Mouse (Mus musculus) stomach, embryonic 15.5 days (tissue): ENCODE results near the gene Ppp1r3e. TPM values are rescaled to one million over a fixed set of nuclear protein-coding genes. Genes with fewer than 3 reads are reported as not detected.

ENCODE experiments used
- ATAC-seq: fragments of 200-750 bp; cut with Nextera tagmentation; 2 replicates; pipeline ENCODE4 v1.8.0; 2017; ENCODE audit warnings: low read depth, moderate number of reproducible peaks, moderate TSS enrichment; ENCODE audit not compliant: insufficient read depth, low FRiP score
- H3K27ac ChIP-seq: fragments of 300-500 bp; sonication (generic); 2 replicates; pipeline ENCODE4 v1.5.1; 2015; ENCODE audit warnings: mild to moderate bottlenecking, inconsistent platforms
- H3K27me3 ChIP-seq: fragments of 300-500 bp; sonication (generic); replicated peaks from 2 replicates; pipeline ENCODE4 v1.6.1; 2015; ENCODE audit warnings: inconsistent platforms
- H3K36me3 ChIP-seq: fragments of 300-500 bp; sonication (generic); 2 replicates; pipeline ENCODE4 v1.6.1; 2015; ENCODE audit warnings: inconsistent platforms
- H3K4me1 ChIP-seq: fragments of 300-500 bp; sonication (generic); 2 replicates; pipeline ENCODE4 v1.6.1; 2015; ENCODE audit warnings: inconsistent platforms
- H3K4me2 ChIP-seq: fragments of 300-500 bp; sonication (generic); 2 replicates; pipeline ENCODE4 v1.6.1; 2015; ENCODE audit warnings: mild to moderate bottlenecking, inconsistent platforms
- H3K4me3 ChIP-seq: fragments of 300-500 bp; sonication (generic); replicated peaks from 2 replicates; pipeline ENCODE4 v1.5.1; 2015; ENCODE audit warnings: inconsistent platforms
- H3K9ac ChIP-seq: fragments of 300-500 bp; sonication (generic); 2 replicates; pipeline ENCODE4 v1.6.1; 2015; ENCODE audit warnings: inconsistent platforms
- H3K9me3 ChIP-seq: fragments of 300-500 bp; sonication (generic); 2 replicates; pipeline ENCODE4 v1.6.1; 2016; ENCODE audit warnings: inconsistent platforms
- WGBS: fragments of 180-500 bp; shearing (Covaris S2); methylation state at CpG from one replicate; pipeline ENCODE4 v1.1.7; 2015; 5-methylcytosine and 5-hydroxymethylcytosine counted together
- polyA plus RNA-seq: library from polyadenylated mRNA; unstranded; fragments of >200 nt; fragmentation: Nextera tagmentation; extraction: Ambion mirVana; gene quantifications from 2 replicates; pipeline ENCODE4 v1.2.1, GENCODE M21; 2015

Ppp1r3e gene
- polyA plus RNA-seq, 1 experiment from 2014 or later, result 2.4 TPM

DNA sequence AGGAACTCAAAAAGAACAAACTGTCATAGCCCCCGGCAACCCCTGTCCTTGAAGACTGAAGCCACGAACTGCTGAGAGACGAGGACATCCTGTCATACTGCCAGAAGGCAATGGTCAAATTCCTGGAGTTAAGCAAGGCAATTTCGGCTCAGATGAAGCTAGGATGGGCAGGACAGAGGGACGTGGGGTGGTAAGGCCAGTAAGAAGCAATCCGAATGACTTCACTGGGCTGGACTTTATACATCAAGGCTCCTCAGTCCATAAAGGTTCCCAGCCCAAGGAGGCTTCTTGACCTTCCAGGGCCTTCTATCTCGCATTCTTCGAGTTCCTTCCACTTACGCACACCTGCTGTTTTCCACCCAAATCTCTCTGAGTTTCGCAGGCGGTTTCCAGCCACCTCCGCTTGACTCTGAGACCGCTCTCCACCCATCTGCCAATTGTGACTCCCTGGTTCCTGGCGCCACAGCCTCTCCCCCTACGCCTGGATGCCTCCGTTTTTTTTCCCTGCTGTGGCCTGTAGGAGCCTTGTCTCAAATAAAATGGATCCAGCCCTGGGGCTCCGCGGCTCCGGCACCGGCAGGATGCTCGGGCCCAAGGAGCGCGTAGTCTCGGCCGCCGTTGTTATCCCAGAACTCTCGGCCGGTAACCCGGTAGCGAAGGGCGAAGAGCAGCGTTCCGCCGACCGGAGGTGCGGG, 1.4 kb downstream of the Ppp1r3e start:
- H3K4me2 ChIP-seq, result peak overlapping the region; percentile 89
- H3K4me3 ChIP-seq, result peak overlapping the region; percentile 83
- 5% methylated on average over 36 of the region's 36 CpGs for WGBS
- H3K27ac ChIP-seq, result peak overlapping the region; percentile 85
- H3K27me3 ChIP-seq, result no peaks in the 10 kb centered on the region
- H3K36me3 ChIP-seq, result no peaks in the 10 kb centered on the region
- no peaks in the 10 kb centered on the region for H3K9me3 ChIP-seq
- no peaks in the 10 kb centered on the region for H3K4me1 ChIP-seq
- peak overlapping the region; percentile 71 for H3K9ac ChIP-seq
- ATAC-seq, result peak; percentile 33

- no peak overlapping the region for H3K4me2 ChIP-seq
- H3K4me3 ChIP-seq, result no peak overlapping the region
- no peaks in the 10 kb centered on the region for H3K27me3 ChIP-seq
- H3K36me3 ChIP-seq, result no peaks in the 10 kb centered on the region
- H3K9ac ChIP-seq, result no peak overlapping the region
- H3K9me3 ChIP-seq, result no peaks in the 10 kb centered on the region
- no peaks in the 10 kb centered on the region for H3K4me1 ChIP-seq
- ATAC-seq, result no peak
- WGBS, result 94% methylated on average over 3 of the region's 3 CpGs
- no peak overlapping the region for H3K27ac ChIP-seq
Observed at GRCm38 (mm10) chr14:54874165-54874564, 3.2 kb downstream of the Ppp1r3e start.

DNA sequence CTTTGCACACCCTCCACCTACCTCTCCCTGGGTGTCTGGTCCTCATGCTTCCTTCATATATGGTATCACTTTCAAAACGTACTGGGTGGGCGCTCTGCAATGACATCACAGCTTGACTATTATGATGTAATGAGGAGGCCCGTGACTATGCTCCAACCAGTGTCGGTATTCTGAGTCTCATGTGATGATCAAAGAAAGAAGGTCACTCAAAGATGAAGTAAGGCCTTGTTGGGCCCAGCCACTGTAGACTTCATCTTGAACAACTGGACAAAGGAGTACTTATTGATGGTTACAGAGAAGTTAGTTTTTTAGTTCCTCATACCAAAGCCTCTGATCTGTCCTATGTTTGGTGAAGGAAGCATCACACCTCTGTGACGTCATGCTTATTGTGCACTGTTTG, 6.5 kb downstream of the Ppp1r3e start, which contains the start of gene Homez:
Homez (minus strand) TSS at position 101 of the 400 bp plus-strand sequence.
- no peak within 1 kb of the TSS for H3K4me3 ChIP-seq

DNA sequence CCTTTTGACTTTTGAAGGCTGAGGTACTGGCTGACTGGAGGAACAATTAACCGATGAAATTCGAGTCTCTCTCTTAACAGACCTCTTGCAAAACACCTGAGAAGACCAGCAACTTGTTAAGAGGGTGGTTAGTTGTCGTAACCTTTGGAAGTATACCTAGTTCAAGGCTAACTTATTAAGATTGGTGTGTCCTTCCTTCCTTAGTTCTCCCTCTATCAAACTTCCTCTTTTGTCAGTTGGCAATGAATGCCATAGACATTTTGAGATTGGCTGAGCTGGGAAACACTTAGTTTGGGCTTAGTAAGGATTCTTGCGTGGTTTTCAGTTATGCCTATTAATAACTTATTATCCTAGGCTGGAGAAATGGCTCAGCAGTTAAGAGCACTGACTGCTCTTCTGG, 9.3 kb downstream of the Ppp1r3e start:
- H3K9ac ChIP-seq, result no peak overlapping the region
- H3K36me3 ChIP-seq, result no peaks in the 10 kb centered on the region
- H3K27me3 ChIP-seq, result no peaks in the 10 kb centered on the region
- no peaks in the 10 kb centered on the region for H3K4me1 ChIP-seq
- H3K9me3 ChIP-seq, result no peaks in the 10 kb centered on the region
- no peak for ATAC-seq
- H3K4me2 ChIP-seq, result no peak overlapping the region
- H3K27ac ChIP-seq, result no peak overlapping the region
- 86% methylated on average over 4 of the region's 4 CpGs for WGBS
- H3K4me3 ChIP-seq, result no peak overlapping the region

More for the DNA sequence above, 6.5 kb downstream of the Ppp1r3e start, which contains the start of gene Homez:
- Histone ChIP-seq H3K4me2 (no peak within 1 kb of the TSS), H3K36me3 (no peaks in the 10 kb centered on the region), H3K4me1 (no peaks in the 10 kb centered on the region), H3K27ac (no peak within 1 kb of the TSS), H3K9me3 (no peaks in the 10 kb centered on the region), H3K9ac (no peak within 1 kb of the TSS), H3K27me3 (no peaks in the 10 kb centered on the region)
- ATAC-seq, result no peak
- 89% methylated on average over 5 of the region's 5 CpGs for WGBS

- ATAC-seq, result no peak
- no peaks in the 10 kb centered on the region for H3K9me3 ChIP-seq
Observed at GRCm38 (mm10) chr14:54866936-54867335, 10.4 kb downstream of the Ppp1r3e start.

GRCm38 (mm10) chr14:54866268-54866667, 11.1 kb downstream of the Ppp1r3e start:
- H3K27ac ChIP-seq, result no peak overlapping the region
- no peak overlapping the region for H3K4me2 ChIP-seq
- no peak for ATAC-seq
- H3K27me3 ChIP-seq, result no peaks in the 10 kb centered on the region
- H3K9me3 ChIP-seq, result no peaks in the 10 kb centered on the region
- H3K4me3 ChIP-seq, result no peak overlapping the region
- WGBS, result 36% methylated on average over 3 of the region's 3 CpGs
- H3K36me3 ChIP-seq, result no peaks in the 10 kb centered on the region
- no peak overlapping the region for H3K9ac ChIP-seq
- no peaks in the 10 kb centered on the region for H3K4me1 ChIP-seq

More at GRCm38 (mm10) chr14:54866936-54867335, 10.4 kb downstream of the Ppp1r3e start:
- no peaks in the 10 kb centered on the region for H3K4me1 ChIP-seq
- no peaks in the 10 kb centered on the region for H3K36me3 ChIP-seq
- H3K4me2 ChIP-seq, result no peak overlapping the region
- no peak overlapping the region for H3K27ac ChIP-seq
- WGBS, result 56% methylated on average over 5 of the region's 5 CpGs
- H3K9ac ChIP-seq, result no peak overlapping the region
- H3K4me3 ChIP-seq, result no peak overlapping the region
- no peaks in the 10 kb centered on the region for H3K27me3 ChIP-seq

DNA sequence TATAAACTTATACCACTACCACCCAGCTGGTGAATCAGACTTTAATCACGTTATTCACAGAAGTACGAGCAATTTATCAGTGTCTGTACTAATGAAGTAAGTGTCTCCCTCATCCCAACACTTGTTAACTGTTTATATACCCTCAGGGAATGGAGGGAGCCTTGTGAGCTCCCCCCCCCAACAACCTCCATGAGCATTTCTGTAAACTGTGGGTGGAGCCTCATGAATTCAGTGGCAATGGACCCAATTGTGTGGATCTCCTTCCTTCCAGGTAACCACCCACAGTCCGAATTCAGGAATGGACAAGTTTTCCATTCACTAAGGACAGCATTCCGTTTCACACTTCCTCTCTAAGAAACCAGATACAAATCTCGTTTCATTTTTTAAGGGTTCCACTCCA, 11.7 kb downstream of the Ppp1r3e start:
- ATAC-seq, result no peak
- Histone ChIP-seq H3K9me3 (no peaks in the 10 kb centered on the region), H3K36me3 (no peaks in the 10 kb centered on the region), H3K27me3 (no peaks in the 10 kb centered on the region), H3K27ac (no peak overlapping the region), H3K4me3 (no peak overlapping the region), H3K9ac (no peak overlapping the region), H3K4me1 (no peaks in the 10 kb centered on the region), H3K4me2 (no peak overlapping the region)
- WGBS, result 70% methylated on average over 5 of the region's 5 CpGs

- no peak for ATAC-seq
- Histone ChIP-seq H3K27ac (peak overlapping the region; percentile 79), H3K27me3 (no peaks in the 10 kb centered on the region), H3K9ac (peak overlapping the region; percentile 44; the same call in 1 of the 2 replicates), H3K4me3 (peak overlapping the region; percentile 90), H3K9me3 (no peaks in the 10 kb centered on the region), H3K4me1 (no peaks in the 10 kb centered on the region), H3K4me2 (peak overlapping the region; percentile 79), H3K36me3 (no peaks in the 10 kb centered on the region)
- 15% methylated on average over 21 of the region's 21 CpGs for WGBS
Observed at GRCm38 (mm10) chr14:54864313-54865036, 12.9 kb downstream of the Ppp1r3e start.

DNA sequence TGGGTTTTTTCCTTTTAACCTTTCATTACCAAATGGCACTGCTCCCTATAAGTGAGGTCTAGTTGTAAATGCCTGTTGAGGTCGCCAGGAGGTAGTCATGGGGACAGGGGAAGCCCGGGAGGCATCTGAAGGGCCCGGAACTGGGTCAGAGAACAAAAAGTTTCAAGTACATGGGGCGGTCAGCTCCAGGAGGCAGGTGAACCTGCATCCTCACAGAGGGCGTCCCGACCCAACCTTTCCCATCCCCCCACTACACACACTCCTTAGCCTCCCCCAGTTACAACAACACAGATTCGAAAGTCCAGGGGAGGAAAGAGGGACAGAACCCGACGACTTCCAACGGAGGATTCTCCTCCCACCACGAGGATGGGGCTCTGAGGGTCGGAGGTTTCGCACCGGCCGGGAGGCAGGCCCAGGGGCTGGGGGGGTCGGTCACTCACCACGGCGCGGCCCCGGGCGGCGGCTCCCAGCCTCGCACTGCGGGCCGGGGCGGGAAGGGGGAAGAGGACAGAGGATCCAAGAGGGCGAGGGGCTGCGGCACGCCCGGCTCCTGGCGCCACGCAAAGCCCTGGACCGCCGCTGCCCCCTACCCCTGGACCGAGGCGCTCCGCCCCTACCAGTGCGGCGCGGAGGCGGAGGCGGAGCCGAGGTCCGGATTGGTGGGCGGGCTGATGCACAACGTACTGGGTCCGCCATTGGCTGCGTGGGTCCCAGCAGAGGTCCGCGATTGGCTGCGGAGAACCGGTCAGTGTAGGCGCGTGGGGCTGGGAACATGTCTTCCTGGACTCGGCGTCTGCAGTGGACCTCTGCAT, 13.6 kb downstream of the Ppp1r3e start:
- Histone ChIP-seq H3K4me3 (peak overlapping the region; percentile 90), H3K27me3 (no peaks in the 10 kb centered on the region), H3K4me1 (no peaks in the 10 kb centered on the region), H3K36me3 (no peaks in the 10 kb centered on the region), H3K9me3 (no peaks in the 10 kb centered on the region), H3K27ac (peak overlapping the region; percentile 79), H3K4me2 (peak overlapping the region; percentile 79), H3K9ac (peak overlapping the region; percentile 75)
- ATAC-seq, result peak; percentile 100
- WGBS, result under 1% methylated on average over 56 of the region's 56 CpGs

DNA sequence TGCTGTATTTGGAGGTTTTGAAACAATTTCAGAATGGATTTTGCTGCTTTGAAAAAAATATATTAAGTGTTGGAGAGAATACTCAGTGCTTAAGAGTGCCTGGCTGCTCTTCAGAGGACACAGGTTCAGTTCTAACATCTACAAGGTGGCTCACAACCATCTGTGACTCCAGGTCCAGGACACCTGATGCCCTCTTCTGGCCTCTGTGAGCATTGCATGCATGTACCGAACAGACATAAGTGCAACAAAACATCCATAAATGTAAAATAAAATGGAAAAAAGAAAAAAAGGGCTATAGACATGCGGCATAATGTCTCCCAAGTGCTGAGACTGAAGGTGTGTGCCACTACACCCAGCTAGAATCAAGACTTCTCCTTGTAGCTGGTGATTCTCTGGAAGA, 16.8 kb downstream of the Ppp1r3e start:
- Histone ChIP-seq H3K36me3 (peaks cover 7% of the 10 kb centered on the region; the same call in 1 of the 2 replicates), H3K9me3 (no peaks in the 10 kb centered on the region), H3K4me1 (no peaks in the 10 kb centered on the region), H3K4me2 (no peak overlapping the region), H3K9ac (no peak overlapping the region), H3K27me3 (no peaks in the 10 kb centered on the region), H3K4me3 (no peak overlapping the region), H3K27ac (no peak overlapping the region)
- 45% methylated on average over 2 of the region's 2 CpGs for WGBS
- no peak for ATAC-seq

DNA sequence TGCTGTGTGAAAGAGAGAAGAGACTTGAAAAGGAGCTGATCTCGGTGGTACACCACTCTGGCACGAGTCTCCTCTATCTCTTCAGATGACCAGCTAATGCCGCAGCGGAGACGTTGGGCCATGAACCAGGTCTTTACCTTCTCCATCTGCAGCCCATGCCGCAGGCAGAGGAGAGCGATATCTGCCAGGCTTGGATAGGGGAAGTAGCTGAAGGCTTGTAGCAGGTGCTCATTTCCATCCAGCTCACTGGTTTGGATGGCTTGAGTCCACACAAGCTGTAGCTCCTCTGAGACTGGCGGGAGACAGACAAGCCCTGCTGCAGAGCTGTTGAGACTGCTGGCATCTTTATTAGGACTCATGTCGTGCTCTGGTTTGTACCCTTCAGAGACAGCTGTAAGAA, 19.5 kb downstream of the Ppp1r3e start:
- H3K4me3 ChIP-seq, result no peak overlapping the region
- peaks cover 7% of the 10 kb centered on the region; the same call in 1 of the 2 replicates for H3K36me3 ChIP-seq
- no peak overlapping the region for H3K9ac ChIP-seq
- ATAC-seq, result no peak
- no peak overlapping the region for H3K4me2 ChIP-seq
- no peaks in the 10 kb centered on the region for H3K4me1 ChIP-seq
- H3K27ac ChIP-seq, result no peak overlapping the region
- WGBS, result 89% methylated on average over 9 of the region's 9 CpGs
- no peaks in the 10 kb centered on the region for H3K9me3 ChIP-seq
- H3K27me3 ChIP-seq, result no peaks in the 10 kb centered on the region
